Comparison of ENCODE assay signal across 9 mouse cellular contexts in genomic region chr17:70746379-70747079, GRCm38 (mm10).
A peak's percentile ranks its signal among the peaks of the same experiment; 100 is the strongest.
DNase-seq lines count a peak whose midpoint lies in the region; ATAC-seq and TF ChIP-seq lines count a peak whose summit lies in the region.
"Had no signal": no experiment of that assay in that cellular context is flagged by ENCODE, and none has a peak within 500 bp of the region (broad histone marks: within the 10 kb centered on the region; RNA-seq: fewer than 3 reads in every experiment).

No protein-coding gene starts in this region.

- no peak for TF ChIP-seq POLR2A in kidney, adult 2 months (IDR thresholded peaks at IDR 0.05; ENCODE audit: low read depth, low read length)
- no peak for TF ChIP-seq POLR2A in olfactory bulb, adult 2 months (IDR thresholded peaks at IDR 0.05; ENCODE audit: insufficient read depth, low read depth, low read length)

- 37% methylated on average over 9 of the region's 9 CpGs for WGBS in neural tube, embryonic 11.5 days
- 28% methylated on average over 9 of the region's 9 CpGs for WGBS in neural tube, embryonic 15.5 days
- WGBS in kidney, adult 2 months: 28% methylated on average over 9 of the region's 9 CpGs
- 34% methylated on average over 9 of the region's 9 CpGs for WGBS in olfactory bulb, adult 2 months

- H3K27ac ChIP-seq in neural tube, embryonic 11.5 days (ENCODE audit: low read depth, low read length): no peak overlapping the region
- no peak overlapping the region for H3K27ac ChIP-seq in neural tube, embryonic 15.5 days (replicated peaks)
- H3K27ac ChIP-seq in kidney, adult 2 months (ENCODE audit: insufficient read depth, low read depth, low read length): peak overlapping the region; percentile 56; the same call in 1 of the 2 replicates
- H3K27ac ChIP-seq in olfactory bulb, adult 2 months (ENCODE audit: insufficient read depth, low read depth, low read length): peak overlapping the region; percentile 85
- H3K27ac ChIP-seq: liver, embryonic 14.5 days had no signal

- H3K27me3 ChIP-seq in neural tube, embryonic 11.5 days (ENCODE audit: control insufficient read depth, insufficient read depth, low read length): no peaks in the 10 kb centered on the region
- H3K27me3 ChIP-seq in neural tube, embryonic 15.5 days (replicated peaks): 0 out of 2 replicates have a peak, but pooled peaks cover 6% of the 10 kb centered on the region
- H3K27me3 ChIP-seq in kidney, adult 2 months (replicated peaks; ENCODE audit: control insufficient read depth, insufficient read depth, low read length): no peaks in the 10 kb centered on the region

- no peak; the same call in 1 of the 2 replicates for TF ChIP-seq CTCF in kidney, adult 2 months (conservative IDR thresholded peaks at IDR 0.05; ENCODE audit: insufficient read depth, insufficient read length, low read depth, low read length)
- TF ChIP-seq CTCF in olfactory bulb, adult 2 months (IDR thresholded peaks at IDR 0.05; ENCODE audit: insufficient read depth, low read depth, low read length): no peak

- ATAC-seq in neural tube, embryonic 11.5 days (ENCODE audit: insufficient read depth, low FRiP score, low TSS enrichment): no peak
- no peak for ATAC-seq in neural tube, embryonic 15.5 days (ENCODE audit: low FRiP score)
- ATAC-seq in activated CD4-positive, CD25-positive, alpha-beta regulatory T cell, adult 4 months: peak; percentile 55

- peak; percentile 19 for DNase-seq in neural tube, embryonic 11.5 days (ENCODE audit: low spot score)
- peak; percentile 73 for DNase-seq in kidney, adult 2 months
- no peak for DNase-seq in heart, adult 18-20 months
- no peak for DNase-seq in cerebellum, adult 11-12 months
- no peak for DNase-seq in gastrocnemius, postnatal 25 days

- H3K4me1 ChIP-seq in neural tube, embryonic 11.5 days (ENCODE audit: control insufficient read depth, insufficient read depth, low read length): peaks cover 19% of the 10 kb centered on the region
- H3K4me1 ChIP-seq in neural tube, embryonic 15.5 days: peaks cover 28% of the 10 kb centered on the region
- peaks cover 11% of the 10 kb centered on the region for H3K4me1 ChIP-seq in kidney, adult 2 months (ENCODE audit: control insufficient read depth, insufficient read depth, low read length)
- H3K4me1 ChIP-seq in olfactory bulb, adult 2 months (ENCODE audit: control insufficient read depth, insufficient read depth, low read length): peaks cover 23% of the 10 kb centered on the region

- no peak overlapping the region for H3K4me3 ChIP-seq in neural tube, embryonic 11.5 days (ENCODE audit: low read depth, low read length)
- no peak overlapping the region for H3K4me3 ChIP-seq in neural tube, embryonic 15.5 days (replicated peaks)
- no peak overlapping the region for H3K4me3 ChIP-seq in kidney, adult 2 months (ENCODE audit: insufficient read depth, low read depth, low read length)
- H3K4me3 ChIP-seq in olfactory bulb, adult 2 months (ENCODE audit: insufficient read depth, low read depth, low read length): no peak overlapping the region

- H3K36me3 ChIP-seq in neural tube, embryonic 11.5 days (ENCODE audit: control insufficient read depth, insufficient read depth, low read length): no peaks in the 10 kb centered on the region
- no peaks in the 10 kb centered on the region for H3K36me3 ChIP-seq in neural tube, embryonic 15.5 days
- H3K36me3 ChIP-seq in kidney, adult 2 months (ENCODE audit: control insufficient read depth, insufficient read depth, low read length): no peaks in the 10 kb centered on the region

- H3K9ac ChIP-seq in neural tube, embryonic 11.5 days (ENCODE audit: low read length): no peak overlapping the region; the same call in 1 of the 2 replicates
- H3K9ac ChIP-seq in neural tube, embryonic 15.5 days (replicated peaks): no peak overlapping the region
- H3K9ac ChIP-seq: liver, embryonic 14.5 days had no signal

- no peaks in the 10 kb centered on the region for H3K9me3 ChIP-seq in neural tube, embryonic 11.5 days (ENCODE audit: control insufficient read depth, low read length)
- no peaks in the 10 kb centered on the region for H3K9me3 ChIP-seq in neural tube, embryonic 15.5 days (replicated peaks)

- H3K4me2 ChIP-seq in neural tube, embryonic 11.5 days (ENCODE audit: low read depth): no peak overlapping the region
- H3K4me2 ChIP-seq in neural tube, embryonic 15.5 days: no peak overlapping the region

Comparison
In these comparisons a context has a peak if more than half of its experiments do, and no peak if none do; other contexts are left out.
1. DNase-seq: peak in neural tube, embryonic 11.5 days (single experiment) and kidney, adult 2 months (single experiment); none in heart, adult 18-20 months (0 of 2), cerebellum, adult 11-12 months (single experiment) and gastrocnemius, postnatal 25 days (single experiment).
2. H3K27ac ChIP-seq: peak in kidney, adult 2 months (single experiment) and olfactory bulb, adult 2 months (single experiment); none in neural tube, embryonic 11.5 days (single experiment) and neural tube, embryonic 15.5 days (single experiment).